Mouse (Mus musculus) gastrocnemius, postnatal 10 days (tissue): ENCODE data around the gene Rrp36. TPM values are rescaled to one million over a fixed set of nuclear protein-coding genes. Genes with fewer than 3 reads are reported as not detected.

Source experiments
- total RNA-seq, 2 experiments: library from RNA; stranded (reverse); gene quantifications; 2 replicates each; pipeline ENCODE4 v1.2.3; 2021

The Rrp36 gene
- total RNA-seq, 2 experiments from 2014 or later: 12.8 to 18.2 TPM

Other genes starting within 250 kb of the Rrp36 start
- 1 to 10 TPM; 1.9 to 2.0 TPM for gene Crip3, start 245.4 kb downstream of the Rrp36 start, total RNA-seq
- under 1 TPM in 1 of 2 experiments, not detected in 1; 0.36 TPM for gene Slc22a7, start 235.9 kb downstream of the Rrp36 start, total RNA-seq
- gene Ttbk1, start 186.7 kb downstream of the Rrp36 start, total RNA-seq: 1 to 10 TPM; 3.9 to 4.5 TPM
- 1 to 10 TPM; 4.9 to 5.2 TPM for gene Dnph1, start 177.6 kb downstream of the Rrp36 start, total RNA-seq
- gene Cul9, start 128.0 kb downstream of the Rrp36 start, total RNA-seq: 10 to 100 TPM; 11.3 to 11.5 TPM
- gene Srf, start 118.2 kb downstream of the Rrp36 start, total RNA-seq: 10 to 100 TPM; 66.9 to 75.5 TPM
- gene Ptk7, start 44.8 kb downstream of the Rrp36 start, total RNA-seq: 10 to 100 TPM; 12.6 to 19.3 TPM
- 10 to 100 TPM; 18.7 to 19.5 TPM for gene Klc4, start 28.3 kb downstream of the Rrp36 start, total RNA-seq
- gene Mrpl2, start 28.1 kb downstream of the Rrp36 start, total RNA-seq: 100 to 1,000 TPM; 101 to 117 TPM
- 10 to 100 TPM; 39.8 to 50.5 TPM for gene Cul7, start 24.0 kb downstream of the Rrp36 start, total RNA-seq
- 10 to 100 TPM; 70.0 to 81.0 TPM for gene Mea1, start 4.4 kb upstream of the Rrp36 start, total RNA-seq
- gene Klhdc3, start 6.6 kb upstream of the Rrp36 start, total RNA-seq: 100 to 1,000 TPM; 183 to 187 TPM
- 10 to 100 TPM; 37.0 to 40.6 TPM for gene Ppp2r5d, start 30.8 kb upstream of the Rrp36 start, total RNA-seq
- gene Pex6, start 37.1 kb upstream of the Rrp36 start, total RNA-seq: 10 to 100 TPM; 10.7 to 13.3 TPM
- gene Gnmt, start 54.8 kb upstream of the Rrp36 start, total RNA-seq: under 1 TPM; 0.38 to 0.68 TPM
- 10 to 100 TPM; 18.8 to 20.5 TPM for gene Cnpy3, start 77.9 kb upstream of the Rrp36 start, total RNA-seq
- under 1 TPM in 1 of 2 experiments, not detected in 1; 0.19 TPM for gene Ptcra, start 89.4 kb upstream of the Rrp36 start, total RNA-seq
- 10 to 100 TPM; 45.1 to 47.5 TPM for gene 2310039H08Rik, start 98.3 kb upstream of the Rrp36 start, total RNA-seq
- gene Rpl7l1, start 108.3 kb upstream of the Rrp36 start, total RNA-seq: 10 to 100 TPM; 59.4 to 70.8 TPM
- gene Bicral, start 184.1 kb upstream of the Rrp36 start, total RNA-seq: 10 to 100 TPM in 1 of 2 experiments, 1 to 10 TPM in 1; 8.7 to 15.1 TPM
- 10 to 100 TPM; 15.4 to 17.7 TPM for gene Tbcc, start 216.3 kb upstream of the Rrp36 start, total RNA-seq
- gene Prph2, start 236.1 kb upstream of the Rrp36 start, total RNA-seq: not detected